Mouse (Mus musculus): ENCODE measurements around the gene Dlat.

DNA sequence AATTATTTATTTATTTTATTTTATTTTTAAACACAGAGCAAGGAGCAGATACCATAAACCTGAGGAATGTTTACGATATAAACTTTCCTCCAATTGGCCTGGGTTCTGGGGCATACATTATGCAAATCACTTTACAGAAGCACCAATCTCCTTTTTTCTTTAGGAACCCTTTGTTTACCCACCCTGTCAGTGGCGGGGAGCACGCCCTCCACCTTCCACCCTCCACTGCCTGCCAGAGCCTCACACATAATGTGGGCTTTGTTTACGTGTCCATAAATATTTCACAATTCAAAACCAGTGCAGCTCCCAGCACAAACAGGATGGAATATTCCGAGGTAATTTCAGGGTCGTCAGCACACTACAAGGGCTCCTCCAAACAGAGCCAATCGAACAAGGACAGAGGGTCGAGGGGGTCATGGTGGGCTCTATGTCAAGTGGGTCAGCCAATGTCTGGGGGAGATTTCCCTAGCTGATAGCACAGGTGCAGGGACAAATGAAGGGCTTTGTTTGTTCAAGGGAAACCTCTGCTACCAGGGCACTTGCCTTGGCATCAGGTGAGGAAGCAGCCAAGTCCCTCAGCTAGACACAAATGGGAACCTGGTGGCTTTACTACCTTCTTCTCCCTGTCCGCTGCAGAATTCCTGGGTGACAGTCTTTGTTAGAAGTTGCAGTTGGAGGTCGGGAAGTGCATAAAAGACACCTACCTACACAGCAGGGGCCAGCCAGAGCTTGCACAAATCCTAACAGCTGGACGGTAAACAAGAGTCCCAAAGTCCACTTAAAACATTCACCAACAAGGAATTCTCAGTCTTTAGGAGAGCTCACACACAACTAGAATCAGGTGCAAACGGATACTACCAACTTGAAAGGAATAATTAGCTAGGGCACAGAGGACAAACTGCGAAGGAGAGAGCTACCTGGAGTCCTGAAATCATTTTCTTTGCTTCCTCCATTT lies 33.3 kb upstream of the Dlat start:
- no peak for TF ChIP-seq EP300 (IDR thresholded peaks at IDR 0.05; ENCODE audit: low read length)
- no peak for TF ChIP-seq CTCF (conservative IDR thresholded peaks at IDR 0.05 in 1 of 2, IDR thresholded peaks at IDR 0.05 in 1 of 2; ENCODE audit: low read depth in 2 of 2, low read length in 2 of 2)

Data from CH12.LX (cell line).